Mouse (Mus musculus): ENCODE data around the gene Twf2. TPM values are rescaled to one million over a fixed set of nuclear protein-coding genes. Genes with fewer than 3 reads are reported as not detected.

The Twf2 gene
- 52.9 and 53.9 TPM in 2 replicates for polyA plus RNA-seq (2016; fragmentation: Nextera tagmentation; extraction: Ambion mirVana)

- Histone ChIP-seq H3K9me3 (replicated peaks) (no peaks in the 10 kb centered on the region), H3K36me3 (peaks cover 12% of the 10 kb centered on the region), H3K27ac (ENCODE audit: poor library complexity, severe bottlenecking) (peak within 1 kb of the TSS; percentile 73), H3K4me1 (replicated peaks) (peaks cover 60% of the 10 kb centered on the region), H3K4me2 (peak within 1 kb of the TSS; percentile 80), H3K27me3 (replicated peaks) (no peaks in the 10 kb centered on the region), H3K9ac (peak within 1 kb of the TSS; percentile 79), H3K4me3 (peak within 1 kb of the TSS; percentile 73)
- peak; percentile 89 for ATAC-seq (ENCODE audit: insufficient number of reproducible peaks, low FRiP score)
- WGBS: 1% methylated on average over 61 of the region's 61 CpGs
Measured at GRCm38 (mm10) chr9:106202819-106203636, at the start of gene Twf2. TSS of gene Twf2 (plus strand) at chr9:106203108.

- Histone ChIP-seq H3K9ac (no peak overlapping the region), H3K4me1 (replicated peaks) (peaks cover 3% of the 10 kb centered on the region), H3K27me3 (replicated peaks) (peaks cover 58% of the 10 kb centered on the region), H3K36me3 (no peaks in the 10 kb centered on the region), H3K4me3 (no peak overlapping the region), H3K9me3 (replicated peaks) (no peaks in the 10 kb centered on the region), H3K27ac (ENCODE audit: poor library complexity, severe bottlenecking) (no peak overlapping the region), H3K4me2 (no peak overlapping the region)
- ATAC-seq (ENCODE audit: insufficient number of reproducible peaks, low FRiP score): no peak
- WGBS: 78% methylated on average over 9 of the region's 9 CpGs
Measured at GRCm38 (mm10) chr9:106154106-106154505, 48.8 kb upstream of the Twf2 start.

- Histone ChIP-seq H3K4me2 (no peak overlapping the region), H3K9me3 (replicated peaks) (no peaks in the 10 kb centered on the region), H3K27ac (ENCODE audit: poor library complexity, severe bottlenecking) (no peak overlapping the region), H3K36me3 (no peaks in the 10 kb centered on the region), H3K4me3 (no peak overlapping the region), H3K27me3 (replicated peaks) (peaks cover 36% of the 10 kb centered on the region), H3K9ac (no peak overlapping the region), H3K4me1 (replicated peaks) (peaks cover 5% of the 10 kb centered on the region; the same call in 1 of the 2 replicates)
- WGBS: 51% methylated on average over 5 of the region's 5 CpGs
- ATAC-seq (ENCODE audit: insufficient number of reproducible peaks, low FRiP score): no peak
Measured at GRCm38 (mm10) chr9:106156419-106156818, 46.5 kb upstream of the Twf2 start.

GRCm38 (mm10) chr9:106156921-106157622 lies 45.8 kb upstream of the Twf2 start:
- H3K4me3 ChIP-seq: no peak overlapping the region
- no peak for ATAC-seq (ENCODE audit: insufficient number of reproducible peaks, low FRiP score)
- 77% methylated on average over 21 of the region's 21 CpGs for WGBS
- no peaks in the 10 kb centered on the region for H3K36me3 ChIP-seq
- H3K9me3 ChIP-seq (replicated peaks): no peaks in the 10 kb centered on the region
- H3K9ac ChIP-seq: no peak overlapping the region
- H3K4me1 ChIP-seq (replicated peaks): peaks cover 5% of the 10 kb centered on the region; the same call in 1 of the 2 replicates
- H3K27ac ChIP-seq (ENCODE audit: poor library complexity, severe bottlenecking): no peak overlapping the region
- H3K4me2 ChIP-seq: no peak overlapping the region
- peaks cover 30% of the 10 kb centered on the region for H3K27me3 ChIP-seq (replicated peaks)

- Histone ChIP-seq H3K27me3 (replicated peaks) (peaks cover 25% of the 10 kb centered on the region), H3K9me3 (replicated peaks) (no peaks in the 10 kb centered on the region), H3K9ac (no peak overlapping the region), H3K4me3 (no peak overlapping the region), H3K36me3 (no peaks in the 10 kb centered on the region), H3K27ac (ENCODE audit: poor library complexity, severe bottlenecking) (no peak overlapping the region), H3K4me2 (no peak overlapping the region), H3K4me1 (replicated peaks) (peaks cover 5% of the 10 kb centered on the region; the same call in 1 of the 2 replicates)
- WGBS: 82% methylated on average over 10 of the region's 10 CpGs
- no peak for ATAC-seq (ENCODE audit: insufficient number of reproducible peaks, low FRiP score)
Measured at GRCm38 (mm10) chr9:106157623-106157925, 45.3 kb upstream of the Twf2 start.

- Histone ChIP-seq H3K9ac (no peak within 1 kb of the TSS), H3K4me2 (no peak within 1 kb of the TSS), H3K4me1 (replicated peaks) (peaks cover 5% of the 10 kb centered on the region; the same call in 1 of the 2 replicates), H3K27ac (ENCODE audit: poor library complexity, severe bottlenecking) (no peak within 1 kb of the TSS), H3K27me3 (replicated peaks) (peaks cover 25% of the 10 kb centered on the region), H3K36me3 (no peaks in the 10 kb centered on the region), H3K9me3 (replicated peaks) (no peaks in the 10 kb centered on the region), H3K4me3 (no peak within 1 kb of the TSS)
- no peak for ATAC-seq (ENCODE audit: insufficient number of reproducible peaks, low FRiP score)
- 79% methylated on average over 6 of the region's 6 CpGs for WGBS
Measured at GRCm38 (mm10) chr9:106158037-106158491, 44.8 kb upstream of the Twf2 start, which contains the start of gene Glyctk. TSS of gene Glyctk (minus strand) at chr9:106158138.

GRCm38 (mm10) chr9:106159237-106159636 lies 43.7 kb upstream of the Twf2 start:
- Histone ChIP-seq H3K9me3 (replicated peaks) (no peaks in the 10 kb centered on the region), H3K9ac (no peak overlapping the region), H3K36me3 (no peaks in the 10 kb centered on the region), H3K4me3 (no peak overlapping the region), H3K4me1 (replicated peaks) (peaks cover 5% of the 10 kb centered on the region; the same call in 1 of the 2 replicates), H3K4me2 (0 out of 2 replicates have a peak overlapping the region, but pooled peaks have one; percentile 10), H3K27ac (ENCODE audit: poor library complexity, severe bottlenecking) (no peak overlapping the region), H3K27me3 (replicated peaks) (peaks cover 18% of the 10 kb centered on the region)
- 77% methylated on average over 9 of the region's 9 CpGs for WGBS
- ATAC-seq (ENCODE audit: insufficient number of reproducible peaks, low FRiP score): no peak

GRCm38 (mm10) chr9:106159784-106160301 lies 43.1 kb upstream of the Twf2 start:
- Histone ChIP-seq H3K4me1 (replicated peaks) (peaks cover 5% of the 10 kb centered on the region; the same call in 1 of the 2 replicates), H3K4me2 (peak overlapping the region; percentile 74), H3K9me3 (replicated peaks) (no peaks in the 10 kb centered on the region), H3K36me3 (no peaks in the 10 kb centered on the region), H3K4me3 (peak overlapping the region; percentile 50), H3K27ac (ENCODE audit: poor library complexity, severe bottlenecking) (peak overlapping the region; percentile 67), H3K27me3 (replicated peaks) (peaks cover 13% of the 10 kb centered on the region), H3K9ac (peak overlapping the region; percentile 25)
- ATAC-seq (ENCODE audit: insufficient number of reproducible peaks, low FRiP score): peak; percentile 90
- WGBS: 1% methylated on average over 24 of the region's 24 CpGs

- Histone ChIP-seq H3K4me2 (peak overlapping the region; percentile 74), H3K9me3 (replicated peaks) (no peaks in the 10 kb centered on the region), H3K9ac (peak overlapping the region; percentile 25; the same call in 1 of the 2 replicates), H3K36me3 (no peaks in the 10 kb centered on the region), H3K4me3 (peak overlapping the region; percentile 50), H3K27ac (ENCODE audit: poor library complexity, severe bottlenecking) (peak overlapping the region; percentile 67; the same call in 1 of the 2 replicates), H3K27me3 (replicated peaks) (peaks cover 12% of the 10 kb centered on the region), H3K4me1 (replicated peaks) (peaks cover 5% of the 10 kb centered on the region; the same call in 1 of the 2 replicates)
- 39% methylated on average over 5 of the region's 5 CpGs for WGBS
- no peak for ATAC-seq (ENCODE audit: insufficient number of reproducible peaks, low FRiP score)
Measured at GRCm38 (mm10) chr9:106160426-106160825, 42.5 kb upstream of the Twf2 start.

- no peak overlapping the region for H3K27ac ChIP-seq (ENCODE audit: poor library complexity, severe bottlenecking)
- H3K36me3 ChIP-seq: no peaks in the 10 kb centered on the region
- no peaks in the 10 kb centered on the region for H3K9me3 ChIP-seq (replicated peaks)
- H3K27me3 ChIP-seq (replicated peaks): no peaks in the 10 kb centered on the region
- 0 out of 2 replicates have a peak, but pooled peaks cover 4% of the 10 kb centered on the region for H3K4me1 ChIP-seq (replicated peaks)
- 46% methylated on average over 2 of the region's 2 CpGs for WGBS
- H3K4me3 ChIP-seq: no peak overlapping the region
- no peak overlapping the region for H3K9ac ChIP-seq
- no peak for ATAC-seq (ENCODE audit: insufficient number of reproducible peaks, low FRiP score)
- no peak overlapping the region for H3K4me2 ChIP-seq
Measured at GRCm38 (mm10) chr9:106166709-106167108, 36.2 kb upstream of the Twf2 start.

- no peak for ATAC-seq (ENCODE audit: insufficient number of reproducible peaks, low FRiP score)
- Histone ChIP-seq H3K4me3 (no peak overlapping the region), H3K9ac (no peak overlapping the region), H3K36me3 (no peaks in the 10 kb centered on the region), H3K4me2 (no peak overlapping the region), H3K27ac (ENCODE audit: poor library complexity, severe bottlenecking) (no peak overlapping the region), H3K4me1 (replicated peaks) (0 out of 2 replicates have a peak, but pooled peaks cover 4% of the 10 kb centered on the region), H3K27me3 (replicated peaks) (no peaks in the 10 kb centered on the region), H3K9me3 (replicated peaks) (no peaks in the 10 kb centered on the region)
- WGBS: 77% methylated on average over 3 of the region's 3 CpGs
Measured at GRCm38 (mm10) chr9:106167241-106167640, 35.7 kb upstream of the Twf2 start.

All from heart, embryonic 12.5 days (tissue).